Mouse (Mus musculus) olfactory bulb, adult 2 months (tissue): ENCODE results near the gene E2f6. TPM values are rescaled to one million over a fixed set of nuclear protein-coding genes. Genes with fewer than 3 reads are reported as not detected.

Source experiments
- H3K27ac ChIP-seq: fragments of 200-500 bp; 2 replicates; pipeline ENCODE4 v1.5.1; 2012; ENCODE audit warnings: low read depth, low read length; ENCODE audit not compliant: insufficient read depth
- H3K4me1 ChIP-seq: fragments of 200-500 bp; 2 replicates; pipeline ENCODE4 v1.6.1; 2012; ENCODE audit warnings: low read length; ENCODE audit not compliant: control insufficient read depth, insufficient read depth
- H3K4me3 ChIP-seq: fragments of 200-500 bp; 2 replicates; pipeline ENCODE4 v1.5.1; 2012; ENCODE audit warnings: mild to moderate bottlenecking, low read depth, low read length, moderate library complexity; ENCODE audit not compliant: insufficient read depth
- CTCF ChIP-seq: fragments of 200-500 bp; IDR thresholded peaks from 2 replicates; pipeline ENCODE4 v1.5.1; 2012; ENCODE audit warnings: low read depth, mild to moderate bottlenecking, low read length, moderate library complexity; ENCODE audit not compliant: insufficient read depth
- POLR2A ChIP-seq: fragments of 200-500 bp; IDR thresholded peaks from 2 replicates; pipeline ENCODE4 v1.6.1; 2012; ENCODE audit warnings: mild to moderate bottlenecking, low read depth, low read length, moderate library complexity; ENCODE audit not compliant: insufficient read depth
- WGBS: fragments of 180-500 bp; shearing (Covaris S2); methylation state at CpG from one replicate; pipeline ENCODE4 v1.1.7; 2018; 5-methylcytosine and 5-hydroxymethylcytosine counted together
- polyA plus RNA-seq: library from polyadenylated mRNA; stranded (reverse); fragments of >200 nt; gene quantifications from 2 replicates; pipeline ENCODE4 v1.2.4, GENCODE M21; 2012; ENCODE audit warnings: low replicate concordance; ENCODE audit not compliant: missing spikeins, insufficient read depth, insufficient read length

The E2f6 gene
- polyA plus RNA-seq, 1 experiment: not detected

DNA sequence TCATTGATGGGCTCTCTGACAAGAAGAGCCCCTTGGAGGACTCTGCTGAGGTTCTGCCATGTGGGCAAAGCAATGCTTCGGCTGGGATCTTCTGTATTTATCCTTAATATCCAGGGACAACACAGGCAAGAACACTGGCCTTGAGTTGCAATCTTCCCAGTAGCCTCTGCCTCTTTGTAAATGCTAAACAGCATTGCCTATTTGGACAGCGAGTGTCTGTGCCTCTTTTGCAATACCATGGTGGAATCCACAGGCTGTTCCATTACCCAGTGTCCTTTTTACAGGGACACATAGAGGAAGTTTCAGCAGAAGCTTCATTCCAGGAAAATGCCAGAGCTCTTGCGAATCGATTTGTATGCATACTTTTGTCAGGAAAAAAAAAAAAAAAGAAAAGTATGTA is 53.7 kb downstream of the E2f6 start:
- TF ChIP-seq CTCF: no peak
- WGBS: 92% methylated on average over 4 of the region's 4 CpGs
- Histone ChIP-seq H3K27ac (no peak overlapping the region), H3K4me1 (peaks cover under 1% of the 10 kb centered on the region), H3K4me3 (no peak overlapping the region)

DNA sequence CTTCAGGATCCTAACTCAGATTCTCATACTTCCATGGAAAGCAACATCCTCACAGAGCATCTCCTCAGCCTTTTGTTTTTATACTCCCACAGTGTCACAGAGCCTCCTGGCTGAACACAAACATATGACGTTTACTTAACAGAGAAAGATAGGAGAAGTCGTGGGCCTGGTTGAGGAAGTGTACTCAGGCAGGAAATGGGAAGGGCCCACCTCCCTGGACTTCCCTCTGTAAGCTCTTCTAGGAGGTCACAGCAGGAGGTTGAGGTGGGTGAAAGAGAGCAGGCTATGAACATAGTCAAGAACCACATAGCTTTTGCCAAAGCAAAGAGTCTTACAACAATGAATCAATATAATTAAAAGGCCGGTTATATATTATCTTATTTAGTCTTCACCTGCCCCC is 55.1 kb downstream of the E2f6 start:
- no peak overlapping the region for H3K27ac ChIP-seq
- no peak for TF ChIP-seq CTCF
- no peak for TF ChIP-seq POLR2A
- H3K4me1 ChIP-seq: peaks cover 11% of the 10 kb centered on the region
- no peak overlapping the region for H3K4me3 ChIP-seq
- WGBS: 58% methylated on average over 3 of the region's 3 CpGs

DNA sequence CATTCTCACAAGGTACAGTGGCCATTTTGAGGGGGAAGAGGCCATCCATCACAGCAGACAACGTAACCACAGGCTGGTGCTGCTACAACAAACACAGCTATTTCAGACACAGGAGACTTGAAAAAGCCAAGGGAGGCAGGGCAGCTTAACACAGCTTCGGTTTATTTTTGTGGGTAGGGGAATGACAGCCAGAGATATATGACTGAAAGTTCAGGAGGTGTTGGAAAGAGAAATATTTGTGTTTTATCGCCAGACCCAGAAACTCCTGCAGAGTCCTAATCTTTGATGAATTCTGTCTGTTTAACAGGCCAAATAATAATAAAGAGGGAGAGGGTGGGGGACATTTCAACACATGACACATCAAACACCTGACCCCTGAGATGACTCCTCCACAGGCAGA is 55.7 kb downstream of the E2f6 start:
- TF ChIP-seq POLR2A: no peak
- TF ChIP-seq CTCF: no peak
- no peak overlapping the region for H3K4me3 ChIP-seq

DNA sequence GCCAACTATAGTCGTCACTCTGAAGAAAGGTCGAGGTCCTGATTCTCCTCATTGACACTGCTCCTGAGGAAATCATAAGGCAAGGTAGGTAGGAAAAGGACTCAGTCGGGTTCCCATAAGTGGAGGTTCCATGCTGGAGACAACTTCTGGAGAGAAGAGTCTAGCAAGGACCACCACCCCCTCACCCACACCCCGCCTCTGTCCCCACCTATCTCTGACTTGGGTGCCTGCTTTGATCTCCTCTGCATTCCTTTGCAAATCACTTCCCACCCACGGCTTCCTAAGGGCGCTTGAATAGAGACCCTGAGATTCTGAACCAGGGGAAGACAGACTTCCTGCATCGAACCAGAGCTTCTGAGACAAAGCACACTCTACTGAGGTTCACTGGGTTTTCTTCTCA is 56.5 kb downstream of the E2f6 start:
- H3K27ac ChIP-seq: no peak overlapping the region
- H3K4me3 ChIP-seq: no peak overlapping the region
- WGBS: 91% methylated on average over 7 of the region's 7 CpGs
- no peak for TF ChIP-seq POLR2A
- TF ChIP-seq CTCF: no peak
- H3K4me1 ChIP-seq: peaks cover 11% of the 10 kb centered on the region

More for the DNA sequence above, 55.7 kb downstream of the E2f6 start:
- Histone ChIP-seq H3K27ac (no peak overlapping the region), H3K4me1 (peaks cover 11% of the 10 kb centered on the region)
- WGBS: 83% methylated on average over 3 of the region's 3 CpGs

DNA sequence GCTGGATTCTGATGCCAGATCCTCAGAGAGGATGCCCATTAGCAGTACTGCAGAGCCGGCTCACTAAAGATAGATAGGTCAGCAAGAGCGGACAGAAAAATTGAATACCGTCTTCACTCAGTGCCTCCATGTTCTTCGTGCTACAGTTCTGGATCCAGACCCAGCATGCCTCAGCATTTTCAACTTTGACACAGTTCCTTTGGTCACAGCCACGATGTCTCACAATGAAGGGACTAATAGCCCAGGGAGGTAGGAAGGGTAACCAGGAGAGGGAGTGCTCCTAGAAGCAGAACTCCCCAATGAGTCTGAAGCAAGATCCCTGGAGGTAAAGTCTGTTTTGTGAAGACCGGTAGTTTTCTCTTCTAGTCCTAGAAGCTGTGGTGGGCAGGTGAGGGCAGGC is 57.9 kb downstream of the E2f6 start:
- no peak for TF ChIP-seq POLR2A
- TF ChIP-seq CTCF: no peak
- WGBS: 79% methylated on average over 6 of the region's 6 CpGs

DNA sequence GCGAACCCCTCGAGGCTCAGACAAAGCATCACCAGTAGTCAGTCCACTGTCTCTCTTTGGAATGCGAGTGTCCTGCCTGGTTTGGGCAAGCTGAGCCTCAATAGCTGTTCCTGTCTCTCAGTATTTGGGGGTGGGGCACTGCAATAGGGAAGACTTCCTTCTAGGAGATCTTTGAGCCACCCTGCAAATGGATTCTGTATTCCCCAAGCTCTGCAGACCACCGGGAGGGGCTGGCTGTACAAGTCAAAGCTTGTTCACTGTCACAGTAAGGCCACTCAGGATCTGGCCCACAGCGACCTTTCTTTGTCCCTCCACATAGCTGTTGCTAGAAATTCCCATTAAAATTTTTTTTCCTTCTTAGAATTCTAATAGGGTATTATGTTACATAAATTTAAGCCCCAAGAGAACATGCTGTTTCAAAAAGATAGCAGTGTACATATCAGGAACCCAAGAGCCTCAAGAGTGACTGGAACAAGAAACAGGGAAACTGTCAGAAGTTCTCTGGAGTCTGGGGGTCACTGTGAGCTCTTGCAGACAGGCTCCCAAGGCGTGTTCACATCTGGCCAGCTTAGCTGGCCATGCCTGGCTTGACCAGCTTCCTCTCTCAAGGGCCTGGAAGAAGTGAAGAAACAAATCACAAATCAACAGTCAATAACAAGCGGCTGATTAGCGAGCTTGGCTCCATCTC is 58.5 kb downstream of the E2f6 start:
- 88% methylated on average over 8 of the region's 8 CpGs for WGBS
- no peak for TF ChIP-seq POLR2A
- TF ChIP-seq CTCF: no peak
- no peak overlapping the region for H3K27ac ChIP-seq
- H3K4me1 ChIP-seq: peaks cover 11% of the 10 kb centered on the region
- no peak overlapping the region for H3K4me3 ChIP-seq

More for the DNA sequence above, 57.9 kb downstream of the E2f6 start:
- Histone ChIP-seq H3K4me1 (peaks cover 11% of the 10 kb centered on the region), H3K27ac (no peak overlapping the region), H3K4me3 (no peak overlapping the region)

DNA sequence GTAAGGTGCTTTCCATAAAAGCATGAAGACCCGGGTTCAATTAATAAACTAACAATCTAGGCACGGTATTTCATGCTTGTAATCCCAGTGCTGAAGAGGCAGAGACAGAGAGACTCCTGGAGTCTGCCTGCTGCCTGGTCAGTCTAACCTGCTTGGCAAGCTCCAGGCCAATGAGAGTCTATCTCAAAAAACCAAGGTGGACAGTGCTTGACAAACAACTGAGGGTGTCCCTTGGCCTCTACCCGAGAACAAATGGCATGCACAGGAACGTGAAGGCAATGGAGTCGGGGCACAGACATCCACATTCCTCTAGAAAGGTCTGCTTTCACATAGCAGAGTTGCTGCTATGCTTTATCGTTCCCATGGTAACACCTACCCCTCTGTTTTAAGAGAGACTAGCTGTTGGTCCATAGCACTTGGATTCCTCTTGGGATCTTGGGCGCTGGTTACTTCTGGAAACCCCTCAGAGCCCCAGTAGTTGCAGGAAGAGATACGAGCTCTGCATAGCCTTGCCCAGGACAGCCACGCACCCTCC is 59.2 kb downstream of the E2f6 start:
- WGBS: 51% methylated on average over 9 of the region's 9 CpGs
- H3K4me1 ChIP-seq: peaks cover 11% of the 10 kb centered on the region
- H3K4me3 ChIP-seq: no peak overlapping the region
- no peak overlapping the region for H3K27ac ChIP-seq
- no peak for TF ChIP-seq POLR2A
- TF ChIP-seq CTCF: no peak

DNA sequence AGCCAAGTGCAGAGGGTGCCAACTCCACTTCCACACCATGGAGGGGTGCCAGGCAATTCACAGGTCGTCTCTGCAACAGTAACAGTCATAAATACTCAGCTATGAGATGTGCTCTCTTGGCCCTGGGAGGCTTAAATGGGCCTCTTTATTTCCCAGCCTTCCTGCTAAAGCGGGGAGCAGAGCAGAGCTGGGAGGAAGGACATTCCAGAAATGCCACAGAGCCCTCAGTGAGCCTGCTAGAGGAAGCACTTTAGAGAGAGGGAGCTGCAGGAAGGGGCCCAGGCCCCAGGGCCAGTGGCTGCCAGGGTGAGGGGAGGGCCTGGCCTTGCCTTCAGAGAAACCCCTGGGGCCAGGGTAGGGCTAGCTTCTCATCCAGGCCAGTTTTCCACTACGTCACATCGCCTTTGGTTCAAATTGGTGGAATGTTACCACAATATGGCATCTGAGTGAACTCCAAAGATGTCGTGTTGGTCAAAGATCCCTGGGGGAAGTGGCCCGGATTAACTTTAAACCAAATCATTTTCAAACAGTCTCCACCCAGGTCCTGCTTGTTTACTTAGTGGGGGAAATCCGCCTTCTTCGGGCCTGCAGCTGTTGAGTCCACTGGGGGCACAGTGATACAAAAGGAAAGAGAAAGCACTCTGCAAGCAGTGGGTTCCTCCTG is 59.8 kb downstream of the E2f6 start:
- no peak overlapping the region for H3K4me3 ChIP-seq
- H3K27ac ChIP-seq: no peak overlapping the region
- 76% methylated on average over 8 of the region's 8 CpGs for WGBS
- TF ChIP-seq POLR2A (no peak), CTCF (no peak)
- peaks cover 11% of the 10 kb centered on the region for H3K4me1 ChIP-seq

DNA sequence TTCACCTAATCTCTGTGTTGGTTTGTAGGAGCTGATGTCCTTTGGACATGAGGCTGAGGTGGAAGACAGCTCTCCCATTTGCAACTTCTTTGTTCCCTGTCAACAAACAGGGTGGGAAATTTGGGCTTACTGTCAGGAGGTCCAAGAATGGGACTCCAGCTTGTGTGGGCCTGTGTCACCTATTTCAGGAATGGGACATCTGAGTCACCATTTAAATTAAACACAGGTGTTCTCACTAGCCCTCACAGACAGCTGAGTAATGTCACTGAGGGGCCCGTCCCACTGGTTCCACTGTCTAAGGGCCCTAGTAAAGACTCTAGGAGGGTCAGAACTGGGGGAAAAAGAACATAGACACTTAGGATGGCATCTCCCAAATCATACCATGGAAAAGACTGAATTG is 61.2 kb downstream of the E2f6 start:
- no peak overlapping the region for H3K27ac ChIP-seq
- WGBS: 86% methylated on average over 1 of the region's 1 CpGs
- peaks cover 11% of the 10 kb centered on the region for H3K4me1 ChIP-seq
- no peak overlapping the region for H3K4me3 ChIP-seq
- TF ChIP-seq CTCF: no peak
- no peak for TF ChIP-seq POLR2A
